In the genomic region with DNA sequence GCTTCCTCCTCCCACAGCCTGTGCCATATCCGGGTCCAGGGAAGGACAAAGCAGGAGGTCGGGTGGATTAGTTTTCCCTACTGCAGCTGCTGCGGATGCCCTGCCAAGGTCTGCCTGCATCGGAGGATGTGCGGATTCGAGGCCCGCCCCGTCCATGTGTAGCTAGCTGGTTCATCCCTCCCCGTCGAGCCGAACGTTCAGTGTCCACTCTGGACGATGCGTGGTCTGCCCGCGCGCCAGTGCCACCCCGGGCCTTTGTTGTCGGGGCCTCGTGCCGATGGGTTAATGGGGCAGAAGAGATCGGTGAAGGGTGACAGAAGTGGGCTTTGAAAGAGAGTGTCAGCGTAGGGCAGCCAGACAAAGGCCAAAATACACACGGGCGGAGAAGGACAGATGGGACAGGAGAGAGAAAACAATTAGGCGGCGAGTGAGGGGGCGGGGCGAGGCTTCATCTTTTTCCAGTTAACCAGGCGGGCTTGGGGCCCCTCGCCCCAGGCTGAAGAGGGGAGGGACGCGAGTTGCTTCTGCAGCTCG, we compare ENCODE assay signal across 8 mouse cellular contexts. TPM values are rescaled to one million over a fixed set of nuclear protein-coding genes. Genes with fewer than 3 reads are reported as not detected.
A peak's percentile ranks its signal among the peaks of the same experiment; 100 is the strongest.
DNase-seq lines count a peak whose midpoint lies in the region; ATAC-seq lines count a peak whose summit lies in the region.
"Had no signal": no experiment of that assay in that cellular context is flagged by ENCODE, and none has a peak within 500 bp of the region (broad histone marks: within the 10 kb centered on the region; RNA-seq: fewer than 3 reads in every experiment).

No protein-coding gene starts in this region.

- H3K4me1 ChIP-seq in liver, embryonic 12.5 days = no peaks in the 10 kb centered on the region
- H3K4me1 ChIP-seq in embryonic facial prominence, embryonic 15.5 days = peaks cover 16% of the 10 kb centered on the region

- no peak overlapping the region for H3K9ac ChIP-seq in liver, embryonic 12.5 days
- no peak overlapping the region for H3K9ac ChIP-seq in embryonic facial prominence, embryonic 15.5 days

- H3K27ac ChIP-seq in liver, embryonic 12.5 days = no peak overlapping the region
- H3K27ac ChIP-seq in embryonic facial prominence, embryonic 15.5 days (replicated peaks) = no peak overlapping the region
- H3K27ac ChIP-seq: macrophage had no signal

- peaks cover 98% of the 10 kb centered on the region for H3K27me3 ChIP-seq in liver, embryonic 12.5 days (replicated peaks)
- H3K27me3 ChIP-seq in embryonic facial prominence, embryonic 15.5 days = peaks cover 90% of the 10 kb centered on the region

- DNase-seq in liver = no peak
- DNase-seq in yolk sac, embryonic 10.5 days (ENCODE audit: low spot score) = peak; percentile 14
- no peak for DNase-seq in spleen, adult 12 weeks (ENCODE audit: low spot score)
- no peak for DNase-seq in frontal cortex, postnatal 36 days (ENCODE audit: low spot score in 2 of 2)

- H3K4me3 ChIP-seq in liver, embryonic 12.5 days = no peak overlapping the region
- H3K4me3 ChIP-seq in embryonic facial prominence, embryonic 15.5 days (replicated peaks) = peak overlapping the region; percentile 19

- no peaks in the 10 kb centered on the region for H3K9me3 ChIP-seq in liver, embryonic 12.5 days (replicated peaks)
- no peaks in the 10 kb centered on the region for H3K9me3 ChIP-seq in embryonic facial prominence, embryonic 15.5 days (replicated peaks)

- WGBS in liver, embryonic 12.5 days (ENCODE audit: insufficient replicate concordance) = 5% methylated on average over 34 of the region's 34 CpGs
- WGBS in embryonic facial prominence, embryonic 15.5 days = 1% methylated on average over 34 of the region's 34 CpGs

- no peak for ATAC-seq in liver, embryonic 12.5 days
- ATAC-seq in embryonic facial prominence, embryonic 15.5 days (ENCODE audit: insufficient number of reproducible peaks, low FRiP score, low TSS enrichment, low read depth) = no peak
- ATAC-seq in megakaryocyte-erythroid progenitor cell, adult 5-6 weeks (replicated peaks; ENCODE audit: low FRiP score, low TSS enrichment, poor library complexity, severe bottlenecking) = peak; percentile 56

- H3K36me3 ChIP-seq in liver, embryonic 12.5 days = no peaks in the 10 kb centered on the region
- H3K36me3 ChIP-seq in embryonic facial prominence, embryonic 15.5 days = no peaks in the 10 kb centered on the region

- peak overlapping the region; percentile 20; the same call in 1 of the 2 replicates for H3K4me2 ChIP-seq in liver, embryonic 12.5 days
- H3K4me2 ChIP-seq in embryonic facial prominence, embryonic 15.5 days (replicated peaks) = peak overlapping the region; percentile 19; the same call in 1 of the 2 replicates

RNA-seq across cellular contexts. Expression of gene Uncx, which starts 7.8 kb away (rescaled TPM):
- polyA plus RNA-seq in liver, embryonic 12.5 days (2016; fragmentation: Nextera tagmentation; extraction: Ambion mirVana) = not detected in 2 replicates
- polyA plus RNA-seq in embryonic facial prominence, embryonic 15.5 days (2015; fragmentation: Nextera tagmentation; extraction: Ambion mirVana) = 4.6 and 9.8 TPM in 2 replicates
- total RNA-seq in megakaryocyte-erythroid progenitor cell, adult 5-6 weeks (2014; fragmentation: Nextera tagmentation) = not detected in 2 replicates
- not detected in 2 replicates for total RNA-seq in megakaryocyte-erythroid progenitor cell, adult 5-6 weeks (2017)
- polyA plus RNA-seq: macrophage had no signal

RNA-seq across cellular contexts. Expression of gene Zfand2a, which starts 51.1 kb away (rescaled TPM):
- 3.4 and 3.7 TPM in 2 replicates for polyA plus RNA-seq in liver, embryonic 12.5 days (2016; fragmentation: Nextera tagmentation; extraction: Ambion mirVana)
- polyA plus RNA-seq in embryonic facial prominence, embryonic 15.5 days (2015; fragmentation: Nextera tagmentation; extraction: Ambion mirVana) = 10.2 and 14.6 TPM in 2 replicates
- 10.9 and 19.5 TPM in 2 replicates for total RNA-seq in megakaryocyte-erythroid progenitor cell, adult 5-6 weeks (2014; fragmentation: Nextera tagmentation)
- total RNA-seq in megakaryocyte-erythroid progenitor cell, adult 5-6 weeks (2017) = 13.6 and 14.7 TPM in 2 replicates
